Mouse (Mus musculus) thymus, adult 2 months (tissue): ENCODE data around the gene Arcn1. TPM values are rescaled to one million over a fixed set of nuclear protein-coding genes. Genes with fewer than 3 reads are reported as not detected.

ENCODE experiments used
- DNase-seq: peaks from one replicate; pipeline ENCODE4 v3.0.0; 2021
- H3K27ac ChIP-seq: fragments of 200-500 bp; 2 replicates; pipeline ENCODE4 v1.5.1; 2012; ENCODE audit warnings: low read length, control low read depth; ENCODE audit not compliant: control insufficient read depth, insufficient read depth
- H3K27me3 ChIP-seq: fragments of 200-500 bp; 2 replicates; pipeline ENCODE4 v1.6.1; 2012; ENCODE audit warnings: mild to moderate bottlenecking, low read length, moderate library complexity, mixed read lengths; ENCODE audit not compliant: control insufficient read depth, insufficient read depth
- H3K36me3 ChIP-seq: fragments of 200-500 bp; 2 replicates; pipeline ENCODE4 v1.6.1; 2012; ENCODE audit warnings: mild to moderate bottlenecking, low read length, moderate library complexity; ENCODE audit not compliant: control insufficient read depth, insufficient read depth
- H3K4me1 ChIP-seq: fragments of 200-500 bp; replicated peaks from 2 replicates; pipeline ENCODE4 v1.6.1; 2012; ENCODE audit warnings: low read length; ENCODE audit not compliant: control insufficient read depth, insufficient read depth
- H3K4me3 ChIP-seq: fragments of 200-500 bp; 2 replicates; pipeline ENCODE4 v1.5.1; 2012; ENCODE audit warnings: mild to moderate bottlenecking, low read length, control low read depth, moderate library complexity; ENCODE audit not compliant: control insufficient read depth, insufficient read depth
- CTCF ChIP-seq: fragments of 200-500 bp; IDR thresholded peaks from 2 replicates; pipeline ENCODE4 v1.5.1; 2012; ENCODE audit warnings: mild to moderate bottlenecking, control low read depth, low read length, moderate library complexity, borderline replicate concordance; ENCODE audit not compliant: control insufficient read depth, poor library complexity, insufficient read depth; ENCODE audit errors: extremely low read depth
- POLR2A ChIP-seq: fragments of 200-500 bp; IDR thresholded peaks from 2 replicates; pipeline ENCODE4 v1.6.1; 2012; ENCODE audit warnings: mild to moderate bottlenecking, low read length, control low read depth, moderate library complexity; ENCODE audit not compliant: control insufficient read depth, poor library complexity, insufficient read depth; ENCODE audit errors: extremely low read depth
- WGBS: fragments of 180-500 bp; shearing (Covaris S2); methylation state at CpG from one replicate; pipeline ENCODE4 v1.1.7; 2018; 5-methylcytosine and 5-hydroxymethylcytosine counted together
- polyA plus RNA-seq: library from polyadenylated mRNA; depleted of rRNA; stranded (reverse); fragments of >200 nt; gene quantifications from 2 replicates; pipeline ENCODE4 v1.2.3, GENCODE M21; 2012

Arcn1 gene
- polyA plus RNA-seq, 1 experiment, result 42.0 TPM

- no peak for DNase-seq
- Histone ChIP-seq H3K36me3 (no peaks in the 10 kb centered on the region), H3K4me3 (no peak overlapping the region), H3K27ac (no peak overlapping the region), H3K27me3 (no peaks in the 10 kb centered on the region), H3K4me1 (peaks cover 16% of the 10 kb centered on the region)
- WGBS, result 89% methylated on average over 2 of the region's 2 CpGs
- TF ChIP-seq CTCF, result no peak
- no peak for TF ChIP-seq POLR2A
These were observed 58.0 kb downstream of the Arcn1 start for GRCm38 (mm10) chr9:44709600-44709999.

GRCm38 (mm10) chr9:44708925-44709324 is 58.7 kb downstream of the Arcn1 start:
- DNase-seq, result no peak
- Histone ChIP-seq H3K27me3 (no peaks in the 10 kb centered on the region), H3K4me1 (peaks cover 16% of the 10 kb centered on the region), H3K36me3 (no peaks in the 10 kb centered on the region), H3K4me3 (no peak overlapping the region; the same call in 1 of the 2 replicates), H3K27ac (no peak overlapping the region)
- TF ChIP-seq CTCF (no peak), POLR2A (no peak)
- WGBS, result 81% methylated on average over 6 of the region's 6 CpGs

- Histone ChIP-seq H3K4me3 (peak overlapping the region; percentile 50), H3K27ac (no peak overlapping the region), H3K27me3 (no peaks in the 10 kb centered on the region), H3K36me3 (no peaks in the 10 kb centered on the region), H3K4me1 (peaks cover 16% of the 10 kb centered on the region)
- WGBS, result 11% methylated on average over 24 of the region's 24 CpGs
- DNase-seq, result peak; percentile 75
- TF ChIP-seq POLR2A (no peak), CTCF (0 out of 2 replicates have a peak, but pooled peaks have one; percentile 48)
These were observed 59.2 kb downstream of the Arcn1 start for GRCm38 (mm10) chr9:44708429-44708765.

DNA sequence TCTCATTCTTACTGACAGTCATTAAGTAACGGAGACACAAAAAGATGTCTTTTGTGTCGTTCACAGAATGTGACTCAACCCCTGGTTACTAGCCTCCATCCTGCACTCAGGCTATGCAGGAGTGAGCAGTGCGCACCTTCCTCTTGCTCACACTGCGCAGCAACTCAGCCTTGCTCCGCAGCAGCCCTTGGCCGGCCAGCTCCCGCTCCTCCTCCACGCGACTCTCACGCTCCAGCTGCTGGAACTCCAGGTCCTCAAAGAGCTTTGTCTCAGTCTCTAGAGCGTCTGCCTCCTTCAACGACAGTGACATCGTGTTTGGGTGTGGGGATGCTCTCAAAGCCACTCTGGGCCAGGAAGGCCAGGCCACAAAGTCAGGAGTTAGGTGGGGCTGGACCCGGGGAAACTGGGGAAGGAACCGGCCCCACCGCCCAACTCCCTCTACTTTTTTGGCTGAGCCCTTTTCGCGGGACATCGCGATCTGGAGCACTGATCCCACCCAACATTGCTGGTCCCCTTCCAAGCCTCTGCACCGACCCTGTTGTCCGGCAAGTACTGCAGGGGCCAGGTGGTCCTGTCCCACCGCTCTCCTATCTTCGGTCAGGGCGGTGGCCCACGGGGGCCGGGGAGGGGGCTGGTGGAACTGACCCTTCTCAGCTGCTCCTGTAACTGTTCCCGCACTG is 59.8 kb downstream of the Arcn1 start:
- Histone ChIP-seq H3K4me3 (peak overlapping the region; percentile 50), H3K36me3 (no peaks in the 10 kb centered on the region), H3K27ac (no peak overlapping the region), H3K27me3 (no peaks in the 10 kb centered on the region), H3K4me1 (peaks cover 16% of the 10 kb centered on the region)
- DNase-seq, result no peak
- 46% methylated on average over 28 of the region's 28 CpGs for WGBS
- no peak for TF ChIP-seq POLR2A
- TF ChIP-seq CTCF, result no peak

- WGBS, result 94% methylated on average over 5 of the region's 5 CpGs
- H3K4me3 ChIP-seq, result no peak overlapping the region
- H3K27me3 ChIP-seq, result no peaks in the 10 kb centered on the region
- no peaks in the 10 kb centered on the region for H3K36me3 ChIP-seq
- H3K27ac ChIP-seq, result no peak overlapping the region
- no peak for TF ChIP-seq POLR2A
- no peak for TF ChIP-seq CTCF
- peaks cover 2% of the 10 kb centered on the region; the same call in 1 of the 2 replicates for H3K4me1 ChIP-seq
- no peak for DNase-seq
These were observed 67.9 kb downstream of the Arcn1 start for GRCm38 (mm10) chr9:44699730-44700129.

- TF ChIP-seq POLR2A, result no peak
- no peak for TF ChIP-seq CTCF
- 94% methylated on average over 10 of the region's 10 CpGs for WGBS
These were observed 68.4 kb downstream of the Arcn1 start for GRCm38 (mm10) chr9:44699196-44699595.

More at GRCm38 (mm10) chr9:44699196-44699595, 68.4 kb downstream of the Arcn1 start:
- no peak overlapping the region for H3K27ac ChIP-seq
- H3K4me1 ChIP-seq, result peaks cover 2% of the 10 kb centered on the region; the same call in 1 of the 2 replicates
- no peaks in the 10 kb centered on the region for H3K27me3 ChIP-seq
- no peak overlapping the region for H3K4me3 ChIP-seq
- no peaks in the 10 kb centered on the region for H3K36me3 ChIP-seq
- DNase-seq, result no peak
